Mouse (Mus musculus) ES-Bruce4 (cell line): Measurements from ENCODE around the gene Lmx1b. TPM values are rescaled to one million over a fixed set of nuclear protein-coding genes. Genes with fewer than 3 reads are reported as not detected.

Experiments
- H3K27ac ChIP-seq: 2 replicates; pipeline ENCODE4 v1.5.1; 2012; ENCODE audit warnings: low read length, inconsistent platforms; ENCODE audit not compliant: insufficient read depth
- H3K27me3 ChIP-seq: 2 replicates; pipeline ENCODE4 v1.6.1; 2012; ENCODE audit warnings: mild to moderate bottlenecking, low read length, inconsistent platforms; ENCODE audit not compliant: control insufficient read depth, poor library complexity, insufficient read depth, severe bottlenecking
- H3K36me3 ChIP-seq: 2 replicates; pipeline ENCODE4 v1.6.1; 2012; ENCODE audit warnings: inconsistent platforms, mild to moderate bottlenecking, low read length, moderate library complexity; ENCODE audit not compliant: control insufficient read depth, poor library complexity, insufficient read depth, severe bottlenecking
- H3K4me1 ChIP-seq: one replicate; pipeline ENCODE4 v1.8.1; 2011; ENCODE audit warnings: low read length; ENCODE audit not compliant: control insufficient read depth, insufficient read depth
- H3K4me3 ChIP-seq: 2 replicates; pipeline ENCODE4 v1.5.1; 2011; ENCODE audit warnings: low read depth, mild to moderate bottlenecking, low read length
- H3K9ac ChIP-seq: 2 replicates; pipeline ENCODE4 v1.6.1; 2012; ENCODE audit warnings: low read depth, mild to moderate bottlenecking, inconsistent platforms; ENCODE audit not compliant: poor library complexity, severe bottlenecking
- H3K9me3 ChIP-seq: replicated peaks from 2 replicates; pipeline ENCODE4 v1.6.1; 2012; ENCODE audit warnings: mild to moderate bottlenecking, low read length, inconsistent platforms; ENCODE audit not compliant: control insufficient read depth, poor library complexity, insufficient read depth, severe bottlenecking
- CTCF ChIP-seq: IDR thresholded peaks from one replicate; pipeline ENCODE4 v1.8.1; 2011; ENCODE audit warnings: low read depth, low read length
- EP300 ChIP-seq: IDR thresholded peaks from 2 replicates; pipeline ENCODE4 v1.6.1; 2011; ENCODE audit warnings: low read depth, low read length; ENCODE audit not compliant: insufficient read depth
- POLR2A ChIP-seq: IDR thresholded peaks from one replicate; pipeline ENCODE4 v1.8.1; 2011; ENCODE audit warnings: low read length; ENCODE audit not compliant: insufficient read depth
- polyA plus RNA-seq: library from polyadenylated mRNA; stranded (reverse); fragments of >200 nt; gene quantifications from 2 replicates; pipeline ENCODE4 v1.2.4, GENCODE M21; 2011; ENCODE audit warnings: low read depth; ENCODE audit not compliant: missing spikeins, insufficient read depth, insufficient read length

Gene Lmx1b
- 0.46 and 0.58 TPM in 2 replicates for polyA plus RNA-seq

- TF ChIP-seq POLR2A, result no peak
- no peak for TF ChIP-seq EP300
- no peak for TF ChIP-seq CTCF
- Histone ChIP-seq H3K36me3 (no peaks in the 10 kb centered on the region), H3K9ac (peak within 1 kb of the TSS; percentile 59), H3K4me1 (peaks cover 3% of the 10 kb centered on the region), H3K27ac (no peak within 1 kb of the TSS), H3K4me3 (peak within 1 kb of the TSS; percentile 59), H3K27me3 (peaks cover 47% of the 10 kb centered on the region), H3K9me3 (no peaks in the 10 kb centered on the region)
Observed at GRCm38 (mm10) chr2:33640171-33640721, at the start of gene Lmx1b. TSS of gene Lmx1b (minus strand) at chr2:33640511.

- Histone ChIP-seq H3K36me3 (no peaks in the 10 kb centered on the region), H3K27ac (no peak overlapping the region), H3K9ac (no peak overlapping the region), H3K4me1 (no peaks in the 10 kb centered on the region), H3K27me3 (no peaks in the 10 kb centered on the region), H3K4me3 (no peak overlapping the region), H3K9me3 (no peaks in the 10 kb centered on the region)
- TF ChIP-seq POLR2A, result no peak
- TF ChIP-seq CTCF, result peak; percentile 86
- TF ChIP-seq EP300, result no peak
Observed at GRCm38 (mm10) chr2:33689880-33690462, 49.7 kb upstream of the Lmx1b start.

- Histone ChIP-seq H3K4me3 (no peak overlapping the region; the same call in 1 of the 2 replicates), H3K36me3 (no peaks in the 10 kb centered on the region), H3K9me3 (no peaks in the 10 kb centered on the region), H3K9ac (no peak overlapping the region), H3K4me1 (no peaks in the 10 kb centered on the region), H3K27ac (no peak overlapping the region), H3K27me3 (no peaks in the 10 kb centered on the region)
- TF ChIP-seq EP300 (no peak), POLR2A (no peak), CTCF (no peak)
Observed at GRCm38 (mm10) chr2:33689155-33689879, 49.0 kb upstream of the Lmx1b start.

GRCm38 (mm10) chr2:33683594-33683993, 43.3 kb upstream of the Lmx1b start:
- Histone ChIP-seq H3K4me1 (no peaks in the 10 kb centered on the region), H3K4me3 (no peak overlapping the region), H3K27ac (no peak overlapping the region), H3K9ac (no peak overlapping the region), H3K9me3 (no peaks in the 10 kb centered on the region), H3K27me3 (no peaks in the 10 kb centered on the region), H3K36me3 (no peaks in the 10 kb centered on the region)
- TF ChIP-seq CTCF, result no peak
- TF ChIP-seq POLR2A, result no peak
- no peak for TF ChIP-seq EP300

- H3K27me3 ChIP-seq, result no peaks in the 10 kb centered on the region
- no peak for TF ChIP-seq EP300
- no peak for TF ChIP-seq CTCF
- TF ChIP-seq POLR2A, result no peak
- H3K27ac ChIP-seq, result no peak overlapping the region
Observed at GRCm38 (mm10) chr2:33683095-33683494, 42.8 kb upstream of the Lmx1b start.

GRCm38 (mm10) chr2:33682219-33682618, 41.9 kb upstream of the Lmx1b start:
- Histone ChIP-seq H3K4me3 (no peak overlapping the region), H3K27ac (no peak overlapping the region), H3K9ac (no peak overlapping the region), H3K36me3 (no peaks in the 10 kb centered on the region), H3K27me3 (no peaks in the 10 kb centered on the region), H3K4me1 (no peaks in the 10 kb centered on the region), H3K9me3 (no peaks in the 10 kb centered on the region)
- no peak for TF ChIP-seq EP300
- peak; percentile 94 for TF ChIP-seq CTCF

More at GRCm38 (mm10) chr2:33683095-33683494, 42.8 kb upstream of the Lmx1b start:
- H3K36me3 ChIP-seq, result no peaks in the 10 kb centered on the region
- no peaks in the 10 kb centered on the region for H3K9me3 ChIP-seq
- H3K9ac ChIP-seq, result no peak overlapping the region
- no peak overlapping the region for H3K4me3 ChIP-seq
- H3K4me1 ChIP-seq, result no peaks in the 10 kb centered on the region
